Mouse (Mus musculus): Measurements from ENCODE around the gene AW011738.

The AW011738 gene

GRCm38 (mm10) chr4:156197131-156197828 lies 5.8 kb upstream of the AW011738 start, which contains the start of gene Agrn:
Gene Agrn (minus strand): TSS chr4:156197488.
- 0 out of 2 replicates have a peak, but pooled peaks have one; percentile 46 for ATAC-seq (ENCODE audit: insufficient number of reproducible peaks, low FRiP score, low TSS enrichment)

GRCm38 (mm10) chr4:156197829-156198205 lies 5.3 kb upstream of the AW011738 start:
- peak; percentile 71 for ATAC-seq (ENCODE audit: insufficient number of reproducible peaks, low FRiP score, low TSS enrichment)

GRCm38 (mm10) chr4:156200623-156201475 lies 2.3 kb upstream of the AW011738 start, which contains the start of gene Isg15:
Gene Isg15 (minus strand): TSS chr4:156200818.
- no peak for ATAC-seq (ENCODE audit: insufficient number of reproducible peaks, low FRiP score, low TSS enrichment)

- ATAC-seq (ENCODE audit: insufficient number of reproducible peaks, low FRiP score, low TSS enrichment) = no peak
Measured at GRCm38 (mm10) chr4:156202462-156202893, 626 bp upstream of the AW011738 start.

GRCm38 (mm10) chr4:156203413-156204131 lies 468 bp downstream of the AW011738 start:
- 0 out of 2 replicates have a peak, but pooled peaks have one; percentile 17 for ATAC-seq (ENCODE audit: insufficient number of reproducible peaks, low FRiP score, low TSS enrichment)

GRCm38 (mm10) chr4:156208872-156209271 lies 5.8 kb downstream of the AW011738 start:
- ATAC-seq (ENCODE audit: insufficient number of reproducible peaks, low FRiP score, low TSS enrichment) = no peak

GRCm38 (mm10) chr4:156209963-156210635 lies 7.0 kb downstream of the AW011738 start:
- no peak for ATAC-seq (ENCODE audit: insufficient number of reproducible peaks, low FRiP score, low TSS enrichment)

- ATAC-seq (ENCODE audit: insufficient number of reproducible peaks, low FRiP score, low TSS enrichment) = no peak
Measured at GRCm38 (mm10) chr4:156213134-156213533, 10.0 kb downstream of the AW011738 start.

GRCm38 (mm10) chr4:156215649-156216048 lies 12.5 kb downstream of the AW011738 start, which contains the start of gene Perm1:
Gene Perm1 (plus strand): TSS chr4:156215868.
- ATAC-seq (ENCODE audit: insufficient number of reproducible peaks, low FRiP score, low TSS enrichment) = no peak

- no peak for ATAC-seq (ENCODE audit: insufficient number of reproducible peaks, low FRiP score, low TSS enrichment)
Measured at GRCm38 (mm10) chr4:156216196-156216595, 13.1 kb downstream of the AW011738 start.

GRCm38 (mm10) chr4:156217022-156217669 lies 14.0 kb downstream of the AW011738 start:
- no peak for ATAC-seq (ENCODE audit: insufficient number of reproducible peaks, low FRiP score, low TSS enrichment)

GRCm38 (mm10) chr4:156217838-156218237 lies 14.7 kb downstream of the AW011738 start:
- no peak for ATAC-seq (ENCODE audit: insufficient number of reproducible peaks, low FRiP score, low TSS enrichment)

GRCm38 (mm10) chr4:156219936-156220335 lies 16.8 kb downstream of the AW011738 start:
- ATAC-seq (ENCODE audit: insufficient number of reproducible peaks, low FRiP score, low TSS enrichment) = no peak

- ATAC-seq (ENCODE audit: insufficient number of reproducible peaks, low FRiP score, low TSS enrichment) = no peak
Measured at GRCm38 (mm10) chr4:156224276-156224675, 21.2 kb downstream of the AW011738 start.

- ATAC-seq (ENCODE audit: insufficient number of reproducible peaks, low FRiP score, low TSS enrichment) = no peak
Measured at GRCm38 (mm10) chr4:156227752-156228392, 24.8 kb downstream of the AW011738 start.

GRCm38 (mm10) chr4:156228393-156229024 lies 25.4 kb downstream of the AW011738 start:
- no peak for ATAC-seq (ENCODE audit: insufficient number of reproducible peaks, low FRiP score, low TSS enrichment)

- no peak for ATAC-seq (ENCODE audit: insufficient number of reproducible peaks, low FRiP score, low TSS enrichment)
Measured at GRCm38 (mm10) chr4:156234021-156234501, 31.0 kb downstream of the AW011738 start.

GRCm38 (mm10) chr4:156234701-156235213 lies 31.7 kb downstream of the AW011738 start, which contains the start of gene Plekhn1:
Gene Plekhn1 (minus strand): TSS chr4:156234857.
- ATAC-seq (ENCODE audit: insufficient number of reproducible peaks, low FRiP score, low TSS enrichment) = peak; percentile 52; the same call in 1 of the 2 replicates
